Mouse (Mus musculus): ENCODE results near the gene Pdcd7. TPM values are rescaled to one million over a fixed set of nuclear protein-coding genes. Genes with fewer than 3 reads are reported as not detected.

Gene Pdcd7
- total RNA-seq, 2 experiments from 2014 or later = 14.4 to 18.4 TPM

DNA sequence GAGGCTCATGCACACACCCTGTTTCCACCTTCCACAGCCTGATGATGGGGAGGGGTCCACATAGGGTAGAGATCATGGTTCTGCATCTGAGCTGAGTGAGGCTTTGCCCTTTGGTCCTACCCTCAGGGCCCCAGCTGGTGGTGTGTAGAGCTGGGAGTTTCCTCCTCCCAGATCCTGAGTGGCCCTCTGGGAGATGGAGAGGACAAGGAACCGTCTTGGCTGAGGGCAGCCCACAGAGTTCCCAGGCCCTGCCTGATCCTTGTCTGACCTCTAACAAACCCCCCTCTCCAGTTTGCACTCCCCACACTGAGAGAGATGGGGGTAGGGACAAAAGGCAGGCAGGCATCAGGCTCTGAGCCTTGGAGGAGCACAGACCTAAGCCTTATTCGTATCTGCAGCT, 48.5 kb downstream of the Pdcd7 start:
- DNase-seq = peak in 1 of 2 experiments; percentile 61

DNA sequence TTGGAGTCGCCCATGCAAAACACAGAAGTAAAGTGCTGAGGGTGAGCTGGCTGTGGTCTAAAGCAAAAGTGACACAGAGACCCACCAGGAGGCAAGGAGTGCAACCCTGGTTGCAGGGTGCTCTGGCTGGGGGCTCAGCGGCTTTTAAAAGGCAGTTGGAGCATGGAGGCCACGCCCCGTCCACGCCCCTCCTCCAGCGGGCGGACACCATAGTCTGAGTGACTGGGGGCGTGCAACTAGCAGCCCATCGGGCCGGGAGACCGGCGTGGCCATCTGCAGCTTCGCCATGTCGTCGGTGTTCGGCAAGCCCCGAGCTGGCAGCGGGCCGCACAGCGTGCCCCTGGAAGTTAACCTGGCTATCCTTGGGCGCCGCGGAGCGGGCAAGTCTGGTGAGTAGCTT, 52.4 kb downstream of the Pdcd7 start, which contains the start of gene Rasl12:
TSS of gene Rasl12 (plus strand) at position 228 of the 400 bp plus-strand sequence.
- DNase-seq = peak; percentile 83

GRCm38 (mm10) chr9:65399934-65400333, 54.0 kb downstream of the Pdcd7 start:
- DNase-seq = no peak

GRCm38 (mm10) chr9:65404331-65405183, 58.7 kb downstream of the Pdcd7 start:
- DNase-seq = peak; percentile 90 to 91

GRCm38 (mm10) chr9:65405184-65405449, 59.2 kb downstream of the Pdcd7 start:
- peak in 1 of 2 experiments; percentile 37 for DNase-seq

GRCm38 (mm10) chr9:65407327-65407726, 61.4 kb downstream of the Pdcd7 start:
- DNase-seq = no peak

GRCm38 (mm10) chr9:65407861-65408260, 62.0 kb downstream of the Pdcd7 start:
- no peak for DNase-seq

- peak; percentile 67 to 71 for DNase-seq
Measured at GRCm38 (mm10) chr9:65408871-65409295, 63.0 kb downstream of the Pdcd7 start.

Other genes with a start within 250 kb of the Pdcd7 start
- gene Igdcc4, start 244.6 kb upstream of the Pdcd7 start, total RNA-seq (2021) = 10 to 100 TPM; 12.3 to 13.8 TPM
- under 1 TPM; 0.15 to 0.18 TPM for gene Igdcc3, start 204.9 kb upstream of the Pdcd7 start, total RNA-seq (2021)
- gene Parp16, start 150.8 kb upstream of the Pdcd7 start, total RNA-seq (2021) = 1 to 10 TPM; 2.3 to 2.9 TPM
- gene Cilp, start 80.9 kb upstream of the Pdcd7 start, total RNA-seq (2021) = 1 to 10 TPM; 2.8 to 3.3 TPM
- 100 to 1,000 TPM; 117 to 125 TPM for gene Clpx, start 51.8 kb upstream of the Pdcd7 start, total RNA-seq (2021)
- gene Ubap1l, start 14.9 kb downstream of the Pdcd7 start, total RNA-seq (2021) = not detected
- gene Kbtbd13, start 45.5 kb downstream of the Pdcd7 start, total RNA-seq (2021) = 1 to 10 TPM; 1.5 to 1.6 TPM
- 1 to 10 TPM; 5.6 to 6.4 TPM for gene Rasl12, start 52.4 kb downstream of the Pdcd7 start, total RNA-seq (2021)
- gene Slc51b, start 76.9 kb downstream of the Pdcd7 start, total RNA-seq (2021) = not detected
- 1 to 10 TPM; 6.3 to 6.9 TPM for gene Mtfmt, start 89.7 kb downstream of the Pdcd7 start, total RNA-seq (2021)
- gene Spg21, start 114.8 kb downstream of the Pdcd7 start, total RNA-seq (2021) = 10 to 100 TPM; 16.0 to 22.0 TPM
- not detected for gene Ankdd1a, start 174.1 kb downstream of the Pdcd7 start, total RNA-seq (2021)
- gene Plekho2, start 233.9 kb downstream of the Pdcd7 start, total RNA-seq (2021) = 1 to 10 TPM; 8.8 to 9.3 TPM
- not detected for gene Pif1, start 241.1 kb downstream of the Pdcd7 start, total RNA-seq (2021)

Data from heart, adult 18-20 months (tissue).